Mouse (Mus musculus) embryo, embryonic 9.5 days (tissue): Measurements from ENCODE around the gene Drd4.
"Not testable (repeated sequence)": the region's sequence is repeated elsewhere in the genome, so short reads cannot be mapped to it uniquely, and the experiment has no call there.

Experiments used
- DNase-seq: peaks from one replicate; pipeline ENCODE4 v3.0.0-alpha.2; 2017; ENCODE audit errors: extremely low spot score

Gene Drd4

DNA sequence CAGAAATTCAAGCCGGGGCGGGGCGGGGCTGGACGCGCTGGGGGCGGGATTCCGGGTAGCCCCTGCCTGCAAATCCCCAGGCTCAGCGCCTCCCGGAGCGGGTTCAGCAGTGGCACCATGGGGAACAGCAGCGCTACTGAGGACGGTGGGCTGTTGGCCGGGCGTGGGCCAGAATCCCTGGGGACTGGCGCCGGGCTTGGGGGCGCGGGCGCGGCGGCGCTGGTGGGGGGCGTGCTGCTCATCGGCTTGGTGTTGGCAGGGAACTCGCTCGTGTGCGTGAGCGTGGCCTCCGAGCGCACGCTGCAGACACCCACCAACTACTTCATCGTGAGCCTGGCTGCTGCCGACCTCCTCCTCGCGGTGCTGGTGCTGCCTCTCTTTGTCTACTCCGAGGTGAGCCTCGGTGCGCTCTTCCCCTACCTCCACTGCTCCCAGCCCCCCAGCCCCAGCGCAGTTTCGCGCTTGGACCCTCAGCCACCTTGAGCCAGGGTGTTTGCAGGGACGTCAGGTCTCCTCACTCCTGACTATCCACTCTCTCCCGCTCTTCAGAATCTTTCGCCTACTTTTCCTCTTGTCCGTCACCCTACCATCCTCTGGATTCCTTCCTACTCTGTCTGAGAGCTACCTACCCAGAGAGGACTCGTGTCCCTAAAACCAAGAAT is at the start of gene Drd4:
Drd4 (plus strand) TSS at position 86 of the 662 bp plus-strand sequence.
- DNase-seq = peak; percentile 68

DNA sequence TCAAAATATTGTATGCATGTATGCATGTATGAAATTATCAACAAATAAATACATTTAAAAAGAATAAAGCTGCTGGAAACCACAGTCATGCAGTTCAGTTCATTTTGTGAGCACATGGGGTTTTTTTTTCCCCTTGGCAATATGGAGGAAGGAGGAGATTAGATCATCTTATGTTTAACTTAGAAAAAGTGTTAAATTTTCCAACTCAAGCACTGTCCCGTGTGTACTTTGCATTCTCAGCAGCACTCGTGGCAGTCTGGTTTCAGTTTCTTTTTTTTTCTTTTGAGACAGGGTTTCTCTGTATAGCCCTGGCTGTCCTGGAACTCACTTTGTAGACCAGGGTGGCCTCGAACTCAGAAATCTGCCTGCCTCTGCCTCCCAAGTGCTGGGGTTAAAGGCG is 41.3 kb upstream of the Drd4 start:
- DNase-seq = not testable (repeated sequence)

DNA sequence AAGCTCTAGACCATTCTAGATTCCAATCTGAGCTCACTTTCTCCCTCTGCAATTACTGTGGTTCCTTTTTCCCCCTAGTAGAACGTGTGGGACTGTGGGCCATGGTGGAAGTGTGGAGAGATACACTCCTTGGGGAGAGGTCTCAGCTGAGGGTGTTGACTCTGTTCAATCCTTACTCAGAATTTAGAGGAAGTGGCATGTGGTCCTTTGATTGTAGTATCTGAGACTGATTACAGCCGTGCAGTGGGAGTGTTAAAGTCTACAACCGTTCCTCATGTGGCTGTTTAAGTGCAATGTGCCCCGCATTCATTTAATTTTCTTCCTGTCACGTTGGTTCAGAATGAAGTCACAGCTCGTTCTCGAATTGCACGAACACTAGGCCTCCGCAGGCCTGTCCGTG is 35.6 kb upstream of the Drd4 start:
- no peak for DNase-seq

DNA sequence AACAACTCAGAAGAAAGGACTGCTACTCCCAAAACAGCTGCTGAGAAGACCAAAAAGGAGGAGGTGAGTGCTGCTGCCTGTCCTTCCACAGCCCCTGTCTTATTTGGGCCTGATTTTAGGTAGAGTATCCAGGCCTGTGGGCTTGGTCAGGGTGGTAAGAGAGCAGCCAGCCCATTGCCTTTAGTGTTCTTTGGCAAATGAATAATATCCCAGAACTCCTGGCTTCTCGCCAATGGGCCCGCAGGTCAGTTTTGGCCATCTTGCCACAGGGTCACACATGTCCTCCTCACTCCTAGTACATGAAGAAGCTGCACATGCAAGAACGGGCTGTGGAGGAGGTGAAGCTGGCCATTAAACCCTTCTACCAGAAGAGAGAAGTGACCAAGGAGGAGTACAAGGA is 30.3 kb upstream of the Drd4 start:
- DNase-seq = no peak

DNA sequence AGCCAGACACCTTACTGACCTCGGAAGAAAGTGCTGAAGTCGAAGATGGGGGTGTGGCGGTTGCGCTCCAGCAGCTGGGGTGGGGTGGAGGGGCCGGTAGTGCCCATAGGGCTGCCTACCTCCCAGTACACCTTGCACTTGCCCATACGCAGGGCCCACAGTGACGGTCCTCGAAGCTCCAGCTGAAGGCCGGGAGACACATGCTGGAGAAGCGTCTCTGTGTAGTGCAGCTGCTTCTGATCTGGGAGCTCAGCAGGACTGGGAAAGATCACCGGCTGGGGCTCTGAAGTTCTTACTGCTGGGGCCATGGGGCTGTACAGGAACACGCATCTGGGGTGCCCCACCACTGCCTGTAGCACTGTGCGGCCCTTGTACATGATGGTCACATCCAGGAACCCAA is 28.2 kb upstream of the Drd4 start:
- no peak for DNase-seq

DNA sequence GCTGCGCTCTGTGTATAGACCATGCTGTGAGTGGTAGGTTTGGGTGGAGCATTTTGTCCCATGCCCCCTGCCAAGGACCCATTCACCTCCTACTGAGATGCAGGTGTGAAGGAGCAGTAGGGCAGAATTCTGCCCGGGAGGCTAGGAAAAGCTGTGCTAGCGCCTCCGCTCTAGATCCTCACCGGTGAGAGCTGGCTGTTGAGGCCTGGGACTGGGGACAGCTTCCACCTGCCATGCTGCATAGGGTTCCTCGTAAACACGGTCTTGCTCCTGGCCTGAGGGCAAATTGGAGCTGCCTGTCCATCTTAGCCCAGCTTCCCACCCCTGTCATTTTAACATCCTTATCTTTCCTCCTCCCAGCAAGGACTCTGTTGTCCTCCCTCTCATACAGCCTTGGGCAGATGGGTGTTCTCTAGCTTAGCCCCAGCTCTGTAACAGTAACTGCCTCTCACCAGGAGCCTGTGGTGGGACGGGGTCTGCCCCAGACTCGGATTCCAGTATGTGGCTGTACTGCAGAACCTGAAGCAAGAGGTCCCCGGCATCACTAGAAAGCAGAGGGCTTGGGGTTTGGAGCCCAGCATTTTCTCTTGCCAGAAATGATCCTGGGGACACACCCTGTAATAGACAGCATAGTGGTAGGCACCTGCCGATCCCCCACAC is 27.6 kb upstream of the Drd4 start:
- DNase-seq = no peak

DNA sequence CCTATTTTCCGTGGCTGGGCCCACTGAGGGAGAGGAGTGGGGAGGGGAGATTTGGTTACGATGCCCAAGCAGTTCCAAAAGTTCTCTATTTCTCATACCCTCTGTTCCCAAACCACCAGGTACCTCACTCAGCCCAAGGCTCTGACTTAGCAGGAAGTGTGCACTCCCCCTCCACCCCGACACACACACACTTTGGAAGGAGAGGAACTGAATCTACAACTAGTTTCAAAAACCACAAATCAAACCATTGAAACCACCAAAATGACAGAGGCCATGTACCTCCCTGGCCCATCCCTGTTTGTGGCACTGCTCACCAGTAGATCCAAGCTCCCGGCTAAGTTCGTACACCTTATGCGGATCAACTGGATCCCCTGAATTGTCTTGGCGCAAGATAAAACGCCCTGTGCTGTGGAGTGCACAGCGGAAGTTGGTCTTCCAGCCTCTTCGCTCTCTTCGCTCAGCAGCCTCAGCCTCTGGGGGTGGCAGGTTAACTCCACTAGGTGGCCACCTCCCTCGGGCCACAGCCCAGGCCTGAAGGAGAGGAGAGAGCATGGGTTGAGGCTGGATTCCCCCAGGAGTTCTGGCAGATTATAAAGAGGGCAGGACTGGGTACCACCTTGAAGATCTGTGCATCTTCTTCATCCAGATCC is 26.9 kb upstream of the Drd4 start:
- DNase-seq = no peak

DNA sequence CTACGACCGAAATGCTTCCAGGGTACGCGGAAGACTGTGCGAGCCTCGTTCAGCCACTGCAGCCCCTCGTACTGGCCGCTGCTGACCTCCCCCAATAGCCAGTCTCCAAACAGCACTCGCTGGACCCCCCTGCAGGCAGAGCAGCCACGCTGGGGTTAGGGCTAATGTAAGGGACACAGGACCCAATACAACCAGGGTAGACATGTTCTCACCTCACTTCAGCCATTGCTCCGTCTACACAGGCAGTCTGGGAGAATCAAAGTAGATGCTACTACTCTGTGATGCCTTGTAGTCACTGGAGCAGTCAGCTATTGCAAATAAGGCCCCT is 26.4 kb upstream of the Drd4 start:
- DNase-seq = no peak

DNA sequence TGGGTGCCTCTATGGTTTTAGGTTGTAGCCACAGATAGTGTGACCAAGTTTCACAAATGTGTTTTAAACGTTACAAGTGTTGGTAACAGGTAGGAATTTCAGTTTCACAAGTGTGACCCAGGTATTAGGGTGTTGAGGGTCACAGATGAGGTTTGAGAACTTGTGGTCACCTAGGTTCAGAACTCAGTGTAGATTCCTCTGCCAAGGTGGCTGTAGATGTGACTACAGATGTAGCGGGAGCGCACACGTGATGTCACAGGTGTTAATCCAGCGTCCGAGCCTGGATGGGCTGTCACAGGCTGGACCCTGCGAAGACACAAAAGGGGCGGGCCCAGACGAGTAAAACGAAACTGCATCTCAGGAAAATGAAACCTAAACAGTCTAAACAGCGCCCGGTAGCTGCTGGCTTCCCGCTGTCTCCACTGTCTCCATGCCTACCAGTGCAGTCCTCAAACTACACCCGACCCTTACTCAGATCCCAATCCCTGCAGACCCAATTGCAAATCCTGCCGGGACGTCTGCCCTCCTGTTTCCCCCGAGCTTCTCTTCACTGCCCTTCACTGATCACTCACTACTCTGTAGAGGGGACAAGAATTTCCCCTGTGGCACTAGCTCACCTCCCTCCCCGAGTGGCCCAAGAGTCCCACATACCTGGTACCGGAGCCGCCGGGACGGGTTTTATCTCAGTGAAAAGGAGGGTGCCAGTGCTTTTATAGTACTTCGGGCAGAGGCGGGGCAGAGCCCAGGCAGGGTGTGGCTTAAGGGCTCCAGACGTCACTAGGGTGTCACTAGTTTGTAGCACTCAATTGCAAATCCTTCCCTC is 25.9 kb upstream of the Drd4 start, which contains the start of gene Irf7:
Irf7 (minus strand) TSS at position 743 of the 823 bp plus-strand sequence.
- no peak for DNase-seq

DNA sequence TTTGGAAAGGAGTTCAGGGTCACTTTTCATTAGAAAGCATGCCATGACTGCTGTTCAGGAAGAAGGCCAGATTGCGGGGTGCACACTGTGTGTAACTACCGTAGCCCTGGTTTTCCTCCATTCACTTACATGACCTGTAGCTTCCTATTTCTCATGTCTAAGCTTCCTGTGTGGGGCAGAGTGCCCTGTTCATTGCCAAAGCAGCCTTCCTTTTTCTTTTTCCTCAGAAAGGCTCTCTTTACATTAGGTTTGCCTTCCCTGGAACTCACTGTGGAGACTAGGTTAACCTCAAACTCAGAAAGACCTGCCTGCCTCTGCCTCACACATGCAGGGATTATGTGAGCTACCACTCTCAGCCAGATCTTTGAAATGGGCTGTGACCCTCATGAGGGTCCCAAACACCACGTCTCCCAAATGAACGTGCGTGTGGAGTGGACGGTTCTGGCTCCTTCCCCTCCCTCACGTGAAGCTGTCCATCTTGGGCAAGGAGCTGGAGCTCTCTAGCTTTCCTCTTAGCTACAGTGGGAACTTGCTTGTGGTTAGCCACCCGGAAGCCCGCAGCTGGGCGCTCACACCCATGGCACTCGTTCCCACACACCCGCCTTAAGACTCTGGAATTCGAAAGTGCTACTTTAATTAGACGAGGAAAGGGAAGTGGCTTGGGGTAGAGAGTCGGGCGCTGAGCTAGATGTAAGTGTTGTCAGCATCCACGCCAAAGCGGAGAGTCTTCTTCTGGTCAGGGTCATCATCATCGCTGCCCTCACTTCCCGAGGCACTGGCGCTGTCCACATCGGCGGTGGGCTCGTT is 23.1 kb upstream of the Drd4 start:
- no peak for DNase-seq

DNA sequence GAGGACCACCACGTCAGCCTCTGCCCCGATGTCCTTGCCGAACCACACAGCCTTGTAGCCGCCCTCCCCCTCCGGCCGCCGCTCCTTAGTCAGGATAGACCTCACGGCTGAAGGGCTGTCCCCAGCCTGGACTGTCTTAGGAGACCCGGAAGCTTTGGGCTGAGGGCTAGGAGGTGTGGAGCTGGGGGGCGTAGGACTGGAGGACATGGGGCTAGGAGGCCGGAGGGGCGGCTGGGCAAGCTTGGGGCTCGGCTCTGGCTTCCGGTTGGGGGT is 22.6 kb upstream of the Drd4 start:
- no peak for DNase-seq

DNA sequence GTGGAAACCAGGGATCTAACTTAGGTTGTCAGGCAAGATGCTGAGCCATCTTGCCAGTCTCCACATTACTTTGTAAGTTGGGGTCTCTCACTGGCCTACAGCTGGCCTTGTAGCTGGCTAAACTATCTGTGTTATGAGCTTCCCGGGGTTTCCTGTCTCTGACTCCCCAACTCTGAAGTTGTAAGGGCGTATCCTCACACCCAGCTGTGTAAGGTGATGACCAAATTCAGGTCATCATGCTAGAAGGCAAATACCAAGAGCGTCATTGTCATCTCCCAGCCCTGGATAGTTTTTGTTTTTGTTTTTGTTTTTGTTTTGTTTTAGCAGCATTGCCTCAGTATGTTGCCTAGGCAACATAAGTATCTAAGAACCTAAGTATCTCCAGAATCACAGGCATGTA is 21.2 kb upstream of the Drd4 start:
- DNase-seq = no peak

DNA sequence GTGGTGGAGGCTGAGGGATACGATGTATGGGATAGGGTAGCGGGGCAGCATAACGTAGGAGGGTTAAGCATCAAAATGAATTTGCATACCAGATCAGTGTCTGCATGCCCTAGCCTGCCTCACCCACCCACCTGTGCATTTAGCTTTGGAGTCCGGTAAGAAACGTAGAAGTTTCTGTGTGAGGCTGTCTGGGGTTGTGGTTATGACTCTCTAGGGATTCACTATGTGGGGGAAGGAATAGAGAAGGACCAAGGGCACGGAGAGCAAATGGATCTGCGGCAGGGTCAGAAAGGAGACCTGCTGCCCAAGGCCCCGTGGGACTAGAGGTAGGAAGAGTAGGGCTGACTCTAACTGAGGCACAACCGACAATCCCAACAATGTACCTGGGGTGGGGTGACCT is 16.4 kb upstream of the Drd4 start:
- DNase-seq = no peak

DNA sequence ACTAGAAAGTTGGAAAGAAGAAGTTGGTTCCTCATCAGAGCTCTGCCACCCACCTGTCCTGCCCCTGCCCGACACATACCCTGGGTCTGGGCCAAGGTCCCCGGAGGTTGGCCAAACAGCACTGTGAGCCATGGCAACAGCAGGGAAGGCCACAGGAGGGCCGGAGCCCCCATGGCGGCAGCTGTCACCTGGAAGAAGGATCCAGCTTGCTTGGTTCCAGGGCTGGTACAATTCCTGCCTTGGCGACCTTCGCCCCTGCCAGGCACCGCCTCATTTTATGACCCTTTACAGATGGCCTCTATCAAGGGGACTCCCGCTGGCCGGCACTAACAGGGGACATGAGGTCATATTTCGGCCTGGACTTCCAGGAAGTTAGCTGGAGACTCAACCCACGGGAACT is 15.3 kb upstream of the Drd4 start, which contains the start of gene Cdhr5:
Cdhr5 (minus strand) TSS at position 241 of the 400 bp plus-strand sequence.
- DNase-seq = no peak

DNA sequence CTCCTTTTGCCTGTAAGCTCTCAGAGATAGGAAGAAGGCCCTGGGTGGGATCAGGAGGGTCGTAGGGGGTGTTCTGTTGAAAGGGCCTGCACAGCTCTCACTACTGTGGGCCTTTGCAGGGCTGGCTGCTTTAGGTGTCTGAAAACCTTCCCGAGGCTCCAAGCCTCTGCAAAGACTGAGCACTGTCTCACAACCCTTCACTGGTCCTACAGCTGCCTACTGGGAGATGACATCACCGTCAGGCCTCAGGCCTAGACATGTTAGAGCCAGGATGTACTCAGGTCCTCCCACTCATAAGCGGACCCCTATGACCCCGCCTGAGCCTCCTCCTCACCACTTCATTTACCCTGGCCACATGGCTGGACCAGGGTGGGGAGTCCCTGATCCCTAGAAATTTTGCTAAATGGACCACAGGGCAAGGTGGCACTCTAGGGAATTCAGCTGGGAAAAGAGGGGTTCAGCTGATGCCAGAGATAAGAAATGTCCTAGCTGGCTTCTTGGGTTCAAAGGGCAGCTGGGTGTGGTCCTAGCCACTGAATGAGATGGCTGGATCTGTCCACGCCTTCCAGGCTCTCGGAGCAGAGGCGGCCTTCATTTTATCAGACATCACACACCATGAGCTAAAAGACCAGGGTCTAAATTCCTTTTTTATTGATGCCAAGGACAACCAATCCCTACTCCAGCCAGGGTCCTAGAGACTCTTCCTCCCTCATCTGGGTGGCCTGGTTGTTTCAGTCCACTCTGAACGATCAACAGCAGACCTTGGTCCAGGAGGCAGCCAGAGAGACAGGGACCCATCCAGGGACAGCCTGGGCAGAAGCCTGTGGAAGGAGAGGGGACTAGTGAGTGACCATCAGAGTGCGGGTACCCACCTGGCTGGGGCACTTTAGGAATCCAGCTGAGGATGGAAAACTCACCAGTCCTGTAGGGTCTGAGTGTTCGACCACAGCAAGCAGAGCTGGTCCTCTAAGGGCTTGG is 13.8 kb upstream of the Drd4 start:
- no peak for DNase-seq

DNA sequence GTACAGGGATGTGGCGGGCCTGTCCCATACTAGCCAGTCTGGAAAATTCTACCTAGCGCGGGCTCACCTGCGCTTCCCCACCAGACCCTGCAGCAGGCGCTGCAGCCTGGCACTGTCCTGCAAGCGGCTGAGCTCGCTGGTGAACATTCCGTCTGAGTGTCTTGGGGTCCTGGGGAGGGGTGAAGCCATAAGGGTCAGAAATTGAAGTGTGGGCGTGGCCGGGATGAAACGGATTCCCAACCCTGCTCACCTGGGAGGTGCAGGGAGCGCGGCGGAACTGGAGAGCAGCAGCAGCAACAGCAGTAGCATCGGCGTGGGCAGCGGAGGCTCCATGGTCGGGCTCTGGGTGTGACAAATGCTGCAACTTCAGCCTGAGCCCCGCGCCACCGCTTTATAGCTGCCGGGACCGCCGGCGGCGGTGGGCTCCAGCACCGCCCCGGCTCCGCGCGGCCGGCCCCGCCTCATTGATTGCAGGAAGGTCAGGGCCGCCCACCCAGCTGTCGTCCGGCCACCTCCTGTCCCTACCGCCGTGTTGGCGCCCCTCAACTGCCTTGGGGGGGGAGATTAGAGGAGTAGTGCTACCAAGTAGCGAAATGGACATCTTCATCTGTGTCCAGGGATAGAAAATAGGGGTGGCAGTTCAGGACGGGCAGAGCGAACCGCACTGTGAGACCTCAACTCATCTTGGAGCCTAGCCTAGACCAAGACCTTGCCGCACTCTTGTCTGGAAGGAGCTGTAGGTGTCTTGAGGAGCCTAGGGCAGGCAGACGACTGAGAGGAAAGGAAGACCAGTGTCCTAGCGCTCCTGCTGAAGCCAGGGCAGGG is 12.8 kb upstream of the Drd4 start, which contains the start of gene Sct:
Sct (minus strand) TSS at position 368 of the 825 bp plus-strand sequence.
- peak; percentile 63 for DNase-seq

DNA sequence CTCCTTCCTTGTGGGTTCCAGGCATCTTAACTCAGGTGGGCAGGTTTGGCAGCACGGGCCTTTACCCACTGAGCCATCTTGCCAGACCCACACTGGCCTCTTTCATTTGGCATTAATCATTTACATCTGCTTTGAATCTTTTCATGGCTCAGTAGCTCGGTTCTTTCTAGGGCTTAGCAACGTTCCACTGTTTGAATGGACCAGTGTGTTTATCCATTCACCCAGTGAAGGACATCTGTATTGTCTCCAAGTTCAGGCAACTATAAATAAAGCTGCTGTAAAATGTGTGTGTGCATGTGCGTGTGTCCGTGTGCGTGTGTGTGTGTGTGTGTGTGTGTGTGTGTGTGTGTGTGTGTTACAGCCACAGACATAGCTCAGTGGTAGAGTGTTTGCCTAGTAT is 10.4 kb upstream of the Drd4 start:
- DNase-seq = no peak

DNA sequence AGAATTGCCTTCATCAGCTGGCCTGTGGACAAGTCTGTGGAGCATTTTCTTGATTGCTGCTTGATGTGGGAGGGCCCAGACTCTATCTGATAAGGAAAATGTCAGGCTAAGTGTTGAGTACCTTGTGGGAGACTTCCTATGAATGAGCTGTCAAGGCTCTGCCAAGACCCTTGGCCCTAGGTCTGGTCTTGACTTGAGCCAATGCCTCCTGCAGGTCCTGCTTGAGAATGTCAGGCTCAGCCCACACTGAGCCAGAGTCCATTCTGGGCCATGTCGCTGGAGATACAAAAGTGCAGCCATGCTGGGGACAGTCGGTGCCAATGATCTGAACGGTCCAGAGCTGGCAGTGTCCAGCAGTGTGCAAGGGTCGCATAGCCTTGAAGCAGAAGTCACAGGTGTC is 9.1 kb upstream of the Drd4 start:
- no peak for DNase-seq

DNA sequence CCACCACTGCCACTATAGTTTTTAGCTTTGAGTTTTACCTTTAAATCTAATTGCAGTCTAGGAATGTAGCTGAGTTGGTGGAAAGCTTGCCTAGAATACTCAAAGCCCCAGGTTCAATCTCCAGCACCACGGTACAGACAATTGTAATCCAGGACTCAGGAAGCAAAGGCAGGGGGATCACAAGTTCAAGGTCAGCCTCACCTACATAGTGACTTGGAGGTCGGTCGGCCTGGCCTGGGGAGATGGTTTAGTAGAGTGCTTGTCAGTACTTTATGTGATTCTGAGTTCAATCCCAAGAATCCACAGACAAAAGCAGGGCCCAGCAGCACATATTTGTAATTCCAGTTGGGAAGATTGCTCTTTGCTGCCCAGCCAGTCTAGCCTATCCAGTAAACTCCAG is 3.8 kb upstream of the Drd4 start:
- DNase-seq = no peak
